Mouse (Mus musculus) heart, postnatal 14 days (tissue): ENCODE results near the gene Ddx10. TPM values are rescaled to one million over a fixed set of nuclear protein-coding genes. Genes with fewer than 3 reads are reported as not detected.

ENCODE experiments used
- DNase-seq, 2 experiments: peaks; one replicate each; pipeline ENCODE4 v3.0.0; 2021 to 2022
- intact Hi-C: fragments of 180-260 bp; cut with DNase I; formaldehyde crosslinking; loops from one replicate; pipeline ENCODE4 v1.15.1; 2025
- total RNA-seq, 2 experiments: library from RNA; stranded (reverse); gene quantifications; 2 replicates each; pipeline ENCODE4 v1.2.3; 2021

Gene Ddx10
- total RNA-seq, 2 experiments from 2014 or later, result 9.6 to 9.7 TPM

DNA sequence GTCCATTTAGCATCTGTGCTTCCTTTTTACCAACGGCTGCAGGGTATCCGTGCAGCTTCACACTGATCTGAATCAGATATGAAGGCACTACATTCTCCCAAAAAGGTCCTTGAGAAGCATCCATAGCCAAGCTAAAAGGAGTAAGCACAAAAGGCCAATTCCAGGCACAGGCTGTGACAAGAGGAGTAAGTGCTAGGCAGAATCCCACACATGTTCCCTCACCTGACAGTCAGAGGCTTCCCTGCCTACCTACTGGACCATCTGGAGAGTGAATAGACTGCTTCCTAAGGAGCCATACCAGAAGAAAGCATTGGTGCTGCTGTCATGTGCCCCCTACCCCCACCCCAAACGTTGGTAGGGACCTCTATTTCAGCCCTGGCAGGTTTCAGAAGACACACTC is 192.5 kb downstream of the Ddx10 start:
- intact Hi-C loops, result no loop called here
- DNase-seq, result no peak

Other genes starting within 250 kb of the Ddx10 start
- gene Exph5, start 53.6 kb upstream of the Ddx10 start, total RNA-seq, result under 1 TPM; 0.22 to 0.34 TPM
- gene Kdelc2, start 136.0 kb upstream of the Ddx10 start, total RNA-seq, result 10 to 100 TPM; 10.9 to 12.3 TPM
- under 1 TPM; 0.36 to 0.41 TPM for gene 4930550C14Rik, start 154.3 kb upstream of the Ddx10 start, total RNA-seq